Mouse (Mus musculus): ENCODE results near the gene Rdh13. TPM values are rescaled to one million over a fixed set of nuclear protein-coding genes. Genes with fewer than 3 reads are reported as not detected.
A peak's percentile ranks its signal among the peaks of the same experiment; 100 is the strongest.

Gene Rdh13
- polyA plus RNA-seq, 1 experiment from 2014 or later, result 43.6 TPM

DNA sequence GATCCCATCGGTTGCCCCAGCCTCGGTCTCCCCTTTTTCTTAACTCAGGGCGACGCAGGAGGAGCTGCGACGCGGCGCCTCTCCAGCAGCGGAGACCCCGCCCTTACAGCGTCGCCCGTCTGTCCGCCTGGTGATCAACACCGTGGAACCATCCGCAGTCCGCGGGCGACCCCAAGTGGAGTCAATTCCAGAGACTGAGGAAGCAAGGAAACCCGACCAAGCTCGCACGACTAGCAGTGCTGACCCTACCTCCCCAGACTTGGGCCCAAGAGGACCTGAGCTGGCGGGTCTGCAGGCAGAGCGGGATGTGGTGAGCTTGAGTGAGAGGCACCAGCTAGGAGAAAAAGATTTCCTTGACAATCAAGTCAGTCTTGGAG, 25.7 kb upstream of the Rdh13 start:
- H3K4me1 ChIP-seq (replicated peaks; ENCODE audit: control insufficient read depth, insufficient read depth, low read length), result peaks cover 11% of the 10 kb centered on the region
- no peak overlapping the region for H3K27ac ChIP-seq (ENCODE audit: low read length)
- peak overlapping the region; percentile 50 for H3K4me3 ChIP-seq (replicated peaks; ENCODE audit: low read length)
- no peaks in the 10 kb centered on the region for H3K36me3 ChIP-seq (ENCODE audit: control insufficient read depth, insufficient read depth)
- ATAC-seq, result peak; percentile 87
- H3K9ac ChIP-seq (replicated peaks; ENCODE audit: low read depth, low read length), result peak overlapping the region; percentile 56
- under 1% methylated on average over 24 of the region's 24 CpGs for WGBS
- peak overlapping the region; percentile 83 for H3K4me2 ChIP-seq (ENCODE audit: low read length)
- H3K27me3 ChIP-seq (replicated peaks; ENCODE audit: control insufficient read depth, insufficient read depth, low read length), result peaks cover 21% of the 10 kb centered on the region
- no peaks in the 10 kb centered on the region for H3K9me3 ChIP-seq (ENCODE audit: control insufficient read depth, low read length)

DNA sequence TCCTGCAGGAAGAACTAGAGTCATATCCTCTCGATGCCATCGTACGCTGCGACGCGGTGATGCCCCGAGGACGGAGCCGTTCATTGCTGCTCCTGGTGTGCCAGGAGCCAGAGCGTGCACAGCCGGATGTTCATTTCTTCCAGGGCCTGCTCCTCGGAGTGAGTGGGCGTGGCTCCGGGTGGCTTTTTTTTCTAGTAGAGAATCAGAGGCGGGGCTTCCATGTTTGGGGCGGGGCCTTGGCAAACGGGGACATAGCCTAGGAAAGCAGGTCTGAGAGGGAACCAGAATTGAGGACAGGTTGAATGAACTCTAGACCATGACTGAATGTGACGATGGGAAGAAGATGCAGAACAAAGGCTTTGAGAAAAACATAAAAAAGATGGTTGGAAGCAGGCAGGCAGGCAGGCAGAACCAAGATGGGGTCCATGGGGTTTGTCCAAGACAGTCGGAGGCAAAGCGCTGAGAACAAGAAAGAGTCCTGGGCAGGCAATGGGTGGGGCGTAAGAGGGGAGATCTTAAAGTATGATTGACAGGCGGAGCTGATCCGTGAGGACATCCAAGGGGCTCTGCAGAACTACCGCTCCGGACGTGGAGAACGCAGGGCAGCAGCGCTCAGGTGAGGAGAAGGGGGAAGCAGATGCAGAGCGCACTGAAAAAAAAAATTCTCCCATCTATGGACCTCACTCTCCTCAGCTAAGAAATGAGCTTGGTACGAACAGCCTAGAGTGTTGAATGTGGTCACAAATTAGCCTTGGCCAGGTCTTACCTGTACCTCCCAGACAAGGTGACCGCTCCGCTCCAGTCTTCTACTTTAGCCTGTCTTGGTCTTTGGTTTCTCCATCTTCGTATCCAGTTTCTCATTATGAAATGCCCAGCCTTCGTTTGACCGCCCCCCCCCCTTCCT, 25.1 kb upstream of the Rdh13 start:
- H3K27me3 ChIP-seq (replicated peaks; ENCODE audit: control insufficient read depth, insufficient read depth, low read length), result peaks cover 21% of the 10 kb centered on the region
- H3K4me1 ChIP-seq (replicated peaks; ENCODE audit: control insufficient read depth, insufficient read depth, low read length), result peaks cover 11% of the 10 kb centered on the region
- ATAC-seq, result peak; percentile 57
- H3K4me2 ChIP-seq (ENCODE audit: low read length), result peak overlapping the region; percentile 83
- no peaks in the 10 kb centered on the region for H3K9me3 ChIP-seq (ENCODE audit: control insufficient read depth, low read length)
- no peaks in the 10 kb centered on the region for H3K36me3 ChIP-seq (ENCODE audit: control insufficient read depth, insufficient read depth)
- peak overlapping the region; percentile 50 for H3K4me3 ChIP-seq (replicated peaks; ENCODE audit: low read length)
- WGBS, result 2% methylated on average over 35 of the region's 35 CpGs
- H3K9ac ChIP-seq (replicated peaks; ENCODE audit: low read depth, low read length), result peak overlapping the region; percentile 56
- no peak overlapping the region for H3K27ac ChIP-seq (ENCODE audit: low read length)

DNA sequence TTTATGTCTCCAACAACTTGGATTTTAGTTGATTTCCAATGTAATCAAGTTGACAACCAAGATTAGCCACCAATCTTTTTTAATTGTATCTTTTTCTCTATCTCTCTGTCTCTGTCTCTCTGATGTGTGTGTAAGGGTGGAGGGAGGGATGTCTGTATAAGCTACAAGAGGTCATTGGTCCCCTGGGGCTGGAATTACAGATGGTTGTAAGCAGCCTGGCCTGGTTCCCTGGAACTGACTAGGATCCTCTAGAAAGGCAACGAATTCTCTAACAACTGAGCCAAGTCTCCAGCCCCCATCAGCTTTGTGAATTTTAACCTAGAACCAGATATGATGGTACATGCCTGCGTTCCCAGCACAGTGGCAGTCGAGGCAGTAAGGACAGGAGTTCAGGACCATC, 22.4 kb upstream of the Rdh13 start:
- Histone ChIP-seq H3K9me3 (ENCODE audit: control insufficient read depth, low read length) (no peaks in the 10 kb centered on the region), H3K4me2 (ENCODE audit: low read length) (no peak overlapping the region), H3K4me3 (replicated peaks; ENCODE audit: low read length) (no peak overlapping the region), H3K4me1 (replicated peaks; ENCODE audit: control insufficient read depth, insufficient read depth, low read length) (peaks cover 11% of the 10 kb centered on the region), H3K36me3 (ENCODE audit: control insufficient read depth, insufficient read depth) (no peaks in the 10 kb centered on the region), H3K27ac (ENCODE audit: low read length) (no peak overlapping the region), H3K27me3 (replicated peaks; ENCODE audit: control insufficient read depth, insufficient read depth, low read length) (peaks cover 15% of the 10 kb centered on the region), H3K9ac (replicated peaks; ENCODE audit: low read depth, low read length) (no peak overlapping the region)
- ATAC-seq, result no peak
- 72% methylated on average over 3 of the region's 3 CpGs for WGBS

- Histone ChIP-seq H3K9ac (replicated peaks; ENCODE audit: low read depth, low read length) (no peak overlapping the region), H3K9me3 (ENCODE audit: control insufficient read depth, low read length) (no peaks in the 10 kb centered on the region), H3K27me3 (replicated peaks; ENCODE audit: control insufficient read depth, insufficient read depth, low read length) (no peaks in the 10 kb centered on the region), H3K4me1 (replicated peaks; ENCODE audit: control insufficient read depth, insufficient read depth, low read length) (no peaks in the 10 kb centered on the region), H3K4me2 (ENCODE audit: low read length) (no peak overlapping the region), H3K4me3 (replicated peaks; ENCODE audit: low read length) (no peak overlapping the region), H3K27ac (ENCODE audit: low read length) (no peak overlapping the region), H3K36me3 (ENCODE audit: control insufficient read depth, insufficient read depth) (no peaks in the 10 kb centered on the region)
- ATAC-seq, result no peak
- 17% methylated on average over 10 of the region's 12 CpGs for WGBS
Observed at GRCm38 (mm10) chr7:4464194-4464824, 18.9 kb upstream of the Rdh13 start.

GRCm38 (mm10) chr7:4460576-4461434, 15.4 kb upstream of the Rdh13 start, which contains the start of gene Eps8l1:
Gene Eps8l1 (plus strand): TSS chr7:4460674.
- H3K27ac ChIP-seq (ENCODE audit: low read length), result no peak within 1 kb of the TSS; the same call in 1 of the 2 replicates
- no peaks in the 10 kb centered on the region for H3K36me3 ChIP-seq (ENCODE audit: control insufficient read depth, insufficient read depth)
- H3K4me3 ChIP-seq (replicated peaks; ENCODE audit: low read length), result peak within 1 kb of the TSS; percentile 32
- WGBS, result 68% methylated on average over 13 of the region's 16 CpGs
- peak; percentile 28; the same call in 1 of the 2 replicates for ATAC-seq
- H3K9me3 ChIP-seq (ENCODE audit: control insufficient read depth, low read length), result no peaks in the 10 kb centered on the region
- H3K27me3 ChIP-seq (replicated peaks; ENCODE audit: control insufficient read depth, insufficient read depth, low read length), result no peaks in the 10 kb centered on the region
- peak within 1 kb of the TSS; percentile 29; the same call in 1 of the 2 replicates for H3K9ac ChIP-seq (replicated peaks; ENCODE audit: low read depth, low read length)
- peak within 1 kb of the TSS; percentile 41 for H3K4me2 ChIP-seq (ENCODE audit: low read length)
- H3K4me1 ChIP-seq (replicated peaks; ENCODE audit: control insufficient read depth, insufficient read depth, low read length), result no peaks in the 10 kb centered on the region

- no peak for ATAC-seq
- no peaks in the 10 kb centered on the region for H3K27me3 ChIP-seq (replicated peaks; ENCODE audit: control insufficient read depth, insufficient read depth, low read length)
- H3K9me3 ChIP-seq (ENCODE audit: control insufficient read depth, low read length), result no peaks in the 10 kb centered on the region
- WGBS, result 32% methylated on average over 4 of the region's 4 CpGs
- H3K4me2 ChIP-seq (ENCODE audit: low read length), result no peak overlapping the region
- no peak overlapping the region for H3K9ac ChIP-seq (replicated peaks; ENCODE audit: low read depth, low read length)
- H3K4me3 ChIP-seq (replicated peaks; ENCODE audit: low read length), result no peak overlapping the region
- no peak overlapping the region for H3K27ac ChIP-seq (ENCODE audit: low read length)
- no peaks in the 10 kb centered on the region for H3K36me3 ChIP-seq (ENCODE audit: control insufficient read depth, insufficient read depth)
- H3K4me1 ChIP-seq (replicated peaks; ENCODE audit: control insufficient read depth, insufficient read depth, low read length), result no peaks in the 10 kb centered on the region
Observed at GRCm38 (mm10) chr7:4452644-4453043, 7.2 kb upstream of the Rdh13 start.

DNA sequence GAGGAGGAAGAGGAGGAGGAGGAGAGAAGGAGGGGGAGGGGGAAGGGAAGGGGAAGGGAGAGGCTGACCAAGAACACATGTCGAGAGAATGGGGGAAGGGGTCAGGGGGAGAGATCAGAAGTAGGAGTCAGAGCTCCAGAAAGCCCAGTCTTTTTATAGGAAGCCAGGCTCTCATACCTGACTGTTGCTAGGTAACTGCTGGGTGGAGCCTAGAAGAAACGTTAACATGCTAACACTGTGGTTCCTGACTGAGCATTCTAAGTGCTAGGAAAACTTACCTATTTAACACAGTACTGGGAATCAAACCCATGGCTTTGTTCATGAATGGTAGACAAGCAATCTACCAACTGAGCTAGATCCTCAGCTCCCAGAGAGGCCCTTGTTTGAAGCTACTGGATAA, 3.8 kb upstream of the Rdh13 start:
- H3K4me3 ChIP-seq (replicated peaks; ENCODE audit: low read length), result no peak overlapping the region
- no peak overlapping the region for H3K4me2 ChIP-seq (ENCODE audit: low read length)
- no peaks in the 10 kb centered on the region for H3K27me3 ChIP-seq (replicated peaks; ENCODE audit: control insufficient read depth, insufficient read depth, low read length)
- ATAC-seq, result no peak
- no peaks in the 10 kb centered on the region for H3K9me3 ChIP-seq (ENCODE audit: control insufficient read depth, low read length)
- no peaks in the 10 kb centered on the region for H3K36me3 ChIP-seq (ENCODE audit: control insufficient read depth, insufficient read depth)
- no peak overlapping the region for H3K27ac ChIP-seq (ENCODE audit: low read length)
- no peak overlapping the region for H3K9ac ChIP-seq (replicated peaks; ENCODE audit: low read depth, low read length)
- H3K4me1 ChIP-seq (replicated peaks; ENCODE audit: control insufficient read depth, insufficient read depth, low read length), result peaks cover 7% of the 10 kb centered on the region
- 13% methylated on average over 2 of the region's 2 CpGs for WGBS

- 86% methylated on average over 3 of the region's 3 CpGs for WGBS
Observed at GRCm38 (mm10) chr7:4448439-4448838, 3.0 kb upstream of the Rdh13 start.

DNA sequence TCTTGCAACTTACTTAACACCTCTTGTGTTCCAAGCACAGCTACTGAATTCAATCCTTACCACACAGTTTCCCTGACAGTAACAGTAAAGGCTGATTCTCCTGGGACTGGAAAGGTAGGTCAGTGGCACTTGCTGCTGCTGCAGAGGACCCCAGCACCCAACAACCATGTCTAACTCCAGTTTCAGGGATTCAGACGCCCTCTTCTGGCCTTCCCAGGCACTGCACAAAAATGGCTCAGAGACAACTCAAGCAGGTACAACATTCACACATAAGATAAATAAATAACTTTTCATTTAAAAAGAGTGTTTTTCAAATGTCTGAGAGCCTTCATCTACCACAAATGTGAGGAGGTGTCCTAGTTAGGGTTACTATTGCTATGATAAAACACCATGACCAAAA, 1.7 kb upstream of the Rdh13 start:
- Histone ChIP-seq H3K9ac (replicated peaks; ENCODE audit: low read depth, low read length) (no peak overlapping the region), H3K27me3 (replicated peaks; ENCODE audit: control insufficient read depth, insufficient read depth, low read length) (no peaks in the 10 kb centered on the region), H3K4me3 (replicated peaks; ENCODE audit: low read length) (no peak overlapping the region), H3K27ac (ENCODE audit: low read length) (no peak overlapping the region), H3K9me3 (ENCODE audit: control insufficient read depth, low read length) (no peaks in the 10 kb centered on the region), H3K4me1 (replicated peaks; ENCODE audit: control insufficient read depth, insufficient read depth, low read length) (peaks cover 8% of the 10 kb centered on the region), H3K4me2 (ENCODE audit: low read length) (no peak overlapping the region), H3K36me3 (ENCODE audit: control insufficient read depth, insufficient read depth) (peaks cover 6% of the 10 kb centered on the region)
- no peak for ATAC-seq
- WGBS, result 0% methylated on average over 1 of the region's 1 CpGs

More at GRCm38 (mm10) chr7:4448439-4448838, 3.0 kb upstream of the Rdh13 start:
- Histone ChIP-seq H3K27me3 (replicated peaks; ENCODE audit: control insufficient read depth, insufficient read depth, low read length) (no peaks in the 10 kb centered on the region), H3K4me1 (replicated peaks; ENCODE audit: control insufficient read depth, insufficient read depth, low read length) (peaks cover 8% of the 10 kb centered on the region), H3K27ac (ENCODE audit: low read length) (no peak overlapping the region), H3K9ac (replicated peaks; ENCODE audit: low read depth, low read length) (no peak overlapping the region), H3K4me2 (ENCODE audit: low read length) (no peak overlapping the region), H3K4me3 (replicated peaks; ENCODE audit: low read length) (no peak overlapping the region), H3K36me3 (ENCODE audit: control insufficient read depth, insufficient read depth) (peaks cover 2% of the 10 kb centered on the region; the same call in 1 of the 2 replicates), H3K9me3 (ENCODE audit: control insufficient read depth, low read length) (no peaks in the 10 kb centered on the region)
- no peak for ATAC-seq
